Mouse (Mus musculus) testis, adult 2 months (tissue): ENCODE results near the gene Ticam1.

Experiments used
- CTCF ChIP-seq: fragments of 200-500 bp; IDR thresholded peaks from 2 replicates; pipeline ENCODE4 v1.5.1; 2012; ENCODE audit warnings: low read depth, mild to moderate bottlenecking, inconsistent platforms, low read length, moderate library complexity; ENCODE audit not compliant: control insufficient read depth, insufficient read depth, insufficient replicate concordance
- POLR2A ChIP-seq: fragments of 200-500 bp; IDR thresholded peaks from 2 replicates; pipeline ENCODE4 v1.6.1; 2012; ENCODE audit warnings: low read depth, mild to moderate bottlenecking, inconsistent platforms, low read length, moderate library complexity; ENCODE audit not compliant: control insufficient read depth

DNA sequence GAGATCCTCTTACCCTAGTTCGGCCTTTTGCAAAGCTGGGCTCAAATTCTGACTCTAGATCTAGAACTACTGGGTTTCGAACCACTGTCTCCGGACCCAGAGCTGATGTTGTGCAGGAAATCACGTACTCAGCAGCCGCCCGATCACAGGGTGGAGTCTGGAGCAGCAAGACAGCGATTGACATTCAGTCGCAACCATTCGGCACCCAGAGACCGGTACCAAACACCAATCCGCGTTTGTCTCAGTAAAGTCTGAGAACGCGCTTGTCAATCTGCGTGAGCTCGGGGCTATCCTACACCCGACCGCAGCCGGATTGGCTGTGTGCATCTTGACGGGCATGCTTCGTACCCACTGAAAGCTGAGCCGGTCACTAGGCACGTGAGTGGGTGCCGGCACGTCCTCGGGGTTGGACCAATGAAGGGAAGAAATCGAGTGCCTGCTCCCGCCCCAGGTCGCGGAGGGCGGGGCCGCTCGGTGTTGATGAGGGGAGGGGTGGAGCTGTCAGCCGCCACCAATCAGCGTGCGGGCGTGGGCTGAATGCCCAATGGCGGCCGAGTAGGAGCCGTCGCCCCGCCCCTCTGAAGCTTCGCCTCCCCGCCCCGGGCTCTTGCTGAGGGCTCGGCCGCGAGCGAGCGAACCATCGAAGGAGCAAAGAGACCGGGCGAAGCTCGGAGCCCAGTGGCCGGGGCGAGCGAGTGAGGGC is 49.0 kb upstream of the Ticam1 start, which contains the start of gene Kdm4b:
- TF ChIP-seq CTCF (no peak), POLR2A (peak; percentile 66)
